Mouse (Mus musculus) kidney, adult 18-20 months (tissue): ENCODE results near the gene Hpf1.

Source experiments
- DNase-seq: peaks from one replicate; pipeline ENCODE4 v3.0.0; 2021

Hpf1 gene

DNA sequence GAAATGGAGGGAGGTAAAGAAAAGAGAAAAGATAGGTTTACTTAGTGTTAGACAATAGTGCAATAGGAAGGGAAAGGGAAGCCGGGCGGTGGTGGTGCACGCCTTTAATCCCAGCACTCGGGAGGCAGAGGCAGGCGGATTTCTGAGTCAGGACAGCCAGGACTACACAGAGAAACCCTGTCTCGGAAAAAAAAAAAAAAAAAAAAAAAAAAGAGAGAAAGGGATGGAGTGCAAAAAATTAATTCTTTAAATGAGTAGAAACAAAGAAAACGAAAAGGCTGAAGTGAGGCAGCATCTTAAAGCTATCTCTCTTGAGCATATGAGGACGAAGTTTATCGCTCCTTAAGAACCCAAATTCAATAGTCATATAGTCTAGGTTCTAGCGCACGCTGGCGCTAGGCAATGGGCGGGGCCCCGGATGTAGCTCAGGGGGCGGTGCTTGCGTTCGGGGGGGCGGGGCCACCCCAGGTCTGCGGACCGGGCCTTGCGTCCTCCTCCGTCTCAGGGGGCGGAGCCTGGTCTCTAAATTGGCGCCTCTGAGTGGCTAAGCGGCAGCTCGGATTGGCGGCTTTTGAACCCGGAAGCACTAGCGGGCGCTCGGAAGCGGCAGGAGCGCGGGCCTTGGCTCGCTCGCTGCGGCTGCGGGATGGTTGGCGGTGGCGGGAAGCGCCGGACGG, at the start of gene Hpf1:
Gene Hpf1 (plus strand): TSS at position 576 of the 677 bp plus-strand sequence.
- DNase-seq = peak; percentile 93

GRCm38 (mm10) chr8:60842388-60842787, 47.8 kb upstream of the Hpf1 start:
- no peak for DNase-seq

DNA sequence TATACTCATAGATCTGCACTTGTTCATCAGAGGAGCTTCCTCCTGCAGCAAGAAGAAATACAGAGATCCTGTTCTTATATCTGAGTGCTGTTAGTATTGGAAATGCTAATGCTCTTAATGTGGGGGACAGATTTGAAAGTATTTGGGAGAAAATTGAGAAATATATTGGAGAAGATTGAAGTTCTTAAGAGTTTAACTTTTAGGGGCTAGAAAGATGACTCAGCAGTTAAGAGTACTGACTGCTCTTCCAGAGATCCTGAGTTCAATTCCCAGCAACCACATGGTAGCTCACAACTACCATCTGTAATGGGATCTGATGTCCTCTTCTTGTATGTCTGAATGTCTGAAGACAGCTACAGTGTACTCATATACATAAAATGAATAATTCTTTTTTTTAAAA, 32.7 kb upstream of the Hpf1 start:
- no peak for DNase-seq

- DNase-seq = no peak
Observed at GRCm38 (mm10) chr8:60858091-60858490, 32.1 kb upstream of the Hpf1 start.

DNA sequence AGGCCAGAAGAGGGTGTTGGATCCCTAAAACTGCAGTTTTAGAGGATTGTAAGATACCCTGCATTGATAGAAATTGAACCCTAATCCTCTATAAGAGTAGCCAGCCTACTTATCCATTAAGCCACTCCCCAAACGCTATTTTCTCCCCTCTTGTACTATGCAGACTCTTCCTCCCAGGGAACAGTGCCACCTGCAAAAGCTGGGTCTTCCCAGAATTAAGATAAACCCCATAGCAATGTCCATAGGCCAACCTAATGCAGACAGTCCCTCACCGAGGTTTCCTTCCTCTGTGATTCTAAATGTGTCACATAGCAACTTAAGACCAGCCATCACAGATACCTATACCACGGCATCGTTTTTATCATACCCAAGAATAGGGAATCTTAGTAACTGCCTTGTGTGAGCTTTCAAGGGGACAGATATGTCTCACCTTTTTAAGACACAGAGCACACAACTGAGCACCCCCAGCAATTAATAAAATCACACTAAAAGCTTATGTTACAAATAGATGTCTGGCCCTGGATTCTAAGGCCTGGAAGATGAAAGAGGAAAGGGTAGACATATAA, 31.2 kb upstream of the Hpf1 start:
- DNase-seq = no peak

DNA sequence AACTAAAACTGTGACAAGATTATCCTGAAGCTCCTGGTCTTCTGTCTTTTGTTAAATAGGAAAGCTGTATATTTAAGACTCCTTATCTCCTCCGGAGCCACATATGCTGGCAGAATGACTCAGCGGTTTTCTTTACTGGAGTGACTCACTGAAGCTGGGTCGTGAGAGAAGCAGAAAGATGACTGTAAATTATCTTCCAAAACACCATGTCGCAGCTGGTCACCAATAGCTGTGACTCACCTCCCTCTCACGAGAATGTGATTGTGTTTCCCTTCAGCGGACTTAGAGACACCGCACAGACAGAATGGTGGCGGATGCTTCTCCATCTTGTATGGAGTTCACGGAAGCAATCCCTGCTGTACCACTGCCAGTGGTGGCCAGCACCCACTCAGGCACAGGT, 30.6 kb upstream of the Hpf1 start:
- no peak for DNase-seq

DNA sequence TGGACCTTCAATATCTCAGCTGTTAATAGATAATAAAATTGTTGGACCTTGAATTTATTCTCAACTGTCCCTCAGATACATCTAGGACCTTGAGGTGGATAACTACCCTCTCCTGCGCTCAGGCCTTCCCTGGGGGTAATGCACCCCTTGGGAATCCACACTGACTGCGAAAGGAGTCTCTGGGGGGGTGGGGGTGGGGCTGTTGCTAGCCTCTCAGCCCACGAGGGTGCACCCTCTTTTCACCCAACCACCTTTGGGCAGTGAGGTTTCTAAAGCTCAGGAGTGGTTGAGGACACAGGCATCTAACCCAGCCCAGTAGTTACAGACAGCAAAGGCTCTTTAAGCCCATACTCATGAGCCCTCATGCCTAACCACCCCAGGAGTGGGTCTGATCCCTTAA, 29.5 kb upstream of the Hpf1 start:
- no peak for DNase-seq

DNA sequence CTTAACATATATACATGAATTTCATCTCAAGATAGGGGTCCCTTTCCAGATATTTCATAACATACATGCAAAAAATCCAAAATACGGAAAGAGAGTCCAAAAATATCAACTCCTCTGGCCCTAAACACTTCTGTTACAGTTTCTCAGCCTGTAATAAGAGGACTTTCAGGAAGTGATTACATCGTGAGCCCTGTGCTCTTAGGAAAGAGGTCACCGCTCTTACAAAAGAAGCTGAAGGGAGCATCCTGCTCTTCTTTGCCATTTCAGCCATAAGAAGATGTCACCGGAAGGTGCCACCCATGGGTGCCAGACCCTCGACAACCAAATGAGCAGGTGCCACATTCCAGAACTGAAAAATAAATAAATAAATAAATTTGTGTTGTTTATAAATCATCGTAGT, 28.4 kb upstream of the Hpf1 start:
- DNase-seq = no peak

GRCm38 (mm10) chr8:60864875-60865274, 25.3 kb upstream of the Hpf1 start:
- no peak for DNase-seq

- DNase-seq = peak; percentile 46
Observed at GRCm38 (mm10) chr8:60865504-60866114, 24.6 kb upstream of the Hpf1 start.

DNA sequence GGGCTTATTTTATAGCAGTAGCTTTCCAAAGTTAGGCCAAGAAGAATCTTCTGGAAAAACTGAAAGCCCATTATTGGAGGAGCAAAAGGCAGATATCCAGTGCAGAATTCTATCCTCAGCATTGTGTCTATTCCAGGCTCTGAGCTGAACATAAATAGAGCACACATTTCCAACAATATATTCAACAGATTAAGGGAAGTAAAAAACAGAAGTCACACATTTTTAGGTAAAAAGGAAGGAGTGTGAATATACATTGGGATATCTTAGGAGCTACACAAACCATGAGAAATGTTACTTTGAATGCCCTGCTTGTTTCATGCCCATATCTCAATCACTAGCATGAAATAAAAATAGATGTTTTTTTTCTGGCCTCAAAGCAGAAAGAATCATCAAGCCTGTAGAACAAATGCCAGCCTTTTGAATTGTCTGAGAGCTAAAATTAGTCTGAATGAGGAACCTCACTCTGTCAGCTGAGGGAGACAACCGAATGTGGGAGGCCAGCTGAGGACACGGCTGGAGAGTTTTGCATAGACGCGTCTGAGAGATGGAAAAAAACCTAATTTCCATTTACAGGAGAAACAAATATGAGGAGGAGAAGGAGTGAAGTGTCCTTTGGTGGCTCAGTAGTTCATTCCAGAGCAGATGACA, 22.6 kb upstream of the Hpf1 start:
- no peak for DNase-seq

DNA sequence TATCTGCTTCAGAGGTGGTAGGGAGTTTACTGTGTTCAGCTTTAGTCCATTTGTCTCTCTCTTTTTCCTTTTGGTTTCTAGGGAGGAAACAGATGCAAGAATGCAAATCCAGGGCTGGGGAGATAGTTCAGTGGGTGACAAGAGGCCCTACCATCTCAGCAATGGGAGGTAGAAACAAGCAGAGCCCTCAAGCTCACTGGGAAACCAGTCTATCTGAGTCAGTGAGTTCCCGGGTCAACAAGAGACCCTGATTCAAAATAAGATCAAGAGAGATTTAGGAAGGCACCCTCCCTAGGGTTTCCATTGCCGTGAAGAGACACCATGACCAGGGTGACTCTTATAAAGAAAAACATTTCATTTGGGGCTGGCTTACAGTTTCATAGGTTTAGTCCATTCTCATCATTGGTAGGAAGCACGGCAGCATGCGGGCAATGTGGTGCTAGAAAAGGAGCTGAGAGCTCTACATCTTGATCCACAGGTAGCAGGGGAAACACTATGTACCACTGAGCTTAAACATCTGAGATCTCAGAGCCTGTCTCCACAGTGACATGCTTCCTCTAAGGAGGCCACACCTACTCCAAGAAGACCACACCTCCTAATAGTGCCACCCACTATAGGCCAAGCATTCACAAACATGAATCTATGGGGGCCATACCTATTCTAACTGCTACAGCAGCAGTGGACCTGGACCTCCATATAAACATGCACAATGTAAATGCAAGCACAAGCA, 21.8 kb upstream of the Hpf1 start:
- DNase-seq = no peak

GRCm38 (mm10) chr8:60869761-60870160, 20.5 kb upstream of the Hpf1 start:
- DNase-seq = peak; percentile 47

DNA sequence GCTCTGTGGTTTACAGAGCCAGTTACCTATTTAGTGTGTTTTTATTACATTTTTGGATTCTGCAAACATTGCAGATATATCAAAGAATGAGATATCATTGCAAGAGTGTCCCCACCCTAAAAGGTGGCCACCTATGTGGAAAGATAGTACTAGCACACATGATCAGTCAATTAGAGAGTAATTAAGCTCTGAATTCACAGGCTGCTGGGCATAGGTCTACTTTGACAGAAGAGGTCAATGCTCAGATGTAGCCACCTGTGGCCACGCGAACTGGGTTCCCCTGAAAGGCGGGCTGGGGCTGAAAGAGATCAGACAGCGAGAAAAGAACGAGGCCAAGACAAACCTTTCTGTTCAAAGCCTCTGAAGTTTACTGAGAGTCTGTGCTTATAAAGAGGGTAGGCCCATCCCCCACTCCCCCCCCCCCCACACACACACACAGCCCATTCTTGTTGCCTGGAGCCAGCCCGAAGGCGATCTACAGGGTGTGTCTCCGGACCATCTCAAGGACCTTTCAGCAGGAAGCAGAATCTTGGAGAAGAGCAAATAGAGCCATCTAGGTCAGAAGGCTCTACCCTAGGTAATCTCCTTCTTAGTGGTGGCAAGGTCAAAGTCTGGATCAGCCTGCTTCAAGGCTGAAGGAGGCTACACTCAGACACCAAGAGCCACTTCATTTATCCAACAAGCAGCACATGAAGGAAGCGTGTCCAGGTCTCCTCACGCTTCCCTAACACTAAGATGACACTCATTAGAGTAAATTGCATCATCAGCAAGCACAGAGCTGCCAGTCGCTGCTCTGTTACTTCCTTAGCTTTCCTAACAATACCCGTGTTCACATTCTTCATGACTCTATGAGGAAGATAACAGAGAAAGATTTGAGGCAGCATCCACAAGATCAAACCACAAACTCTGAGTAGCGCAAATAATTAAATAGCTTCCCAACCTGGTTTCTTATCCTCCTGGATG, 19.7 kb upstream of the Hpf1 start:
- no peak for DNase-seq

GRCm38 (mm10) chr8:60878617-60879016, 11.6 kb upstream of the Hpf1 start:
- DNase-seq = no peak

- no peak for DNase-seq
Observed at GRCm38 (mm10) chr8:60883419-60884137, 6.6 kb upstream of the Hpf1 start.

GRCm38 (mm10) chr8:60886736-60887135, 3.5 kb upstream of the Hpf1 start:
- DNase-seq = no peak

- DNase-seq = no peak
Observed at GRCm38 (mm10) chr8:60889131-60889842, 931 bp upstream of the Hpf1 start.

- no peak for DNase-seq
Observed at GRCm38 (mm10) chr8:60890520-60890874, 279 bp downstream of the Hpf1 start.

DNA sequence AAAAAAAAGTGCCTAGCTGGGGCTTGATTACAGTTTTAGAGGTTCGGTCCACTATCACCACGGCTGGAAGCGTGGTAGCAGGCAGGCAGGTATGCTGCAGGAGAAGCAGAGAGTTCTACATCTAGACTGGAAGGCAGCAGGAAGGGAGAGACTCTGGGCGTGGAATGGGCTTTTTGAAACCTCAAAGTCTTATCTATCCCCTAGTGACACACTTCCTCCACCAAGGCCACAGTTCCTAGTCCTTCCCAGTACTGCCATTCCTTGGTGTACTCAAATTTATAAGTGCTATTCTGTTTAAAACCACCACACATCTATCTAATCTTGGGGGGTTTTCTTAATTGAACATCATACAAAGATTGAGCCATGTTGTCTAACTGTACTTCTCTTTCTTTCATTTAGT, 1.5 kb downstream of the Hpf1 start:
- no peak for DNase-seq

GRCm38 (mm10) chr8:60895878-60896277, 5.7 kb downstream of the Hpf1 start:
- DNase-seq = no peak
